Mouse (Mus musculus) lung, embryonic 16.5 days (tissue): ENCODE measurements around the gene Frs2. TPM values are rescaled to one million over a fixed set of nuclear protein-coding genes. Genes with fewer than 3 reads are reported as not detected.

Source experiments
- ATAC-seq: fragments of 200-750 bp; cut with Nextera tagmentation; 2 replicates; pipeline ENCODE4 v1.8.0; 2017; ENCODE audit warnings: low read depth, mild to moderate bottlenecking, moderate library complexity
- H3K27ac ChIP-seq: fragments of 300-500 bp; sonication (generic); 2 replicates; pipeline ENCODE4 v1.5.1; 2014; ENCODE audit warnings: mild to moderate bottlenecking, control low read depth, low read length
- H3K27me3 ChIP-seq: fragments of 300-500 bp; sonication (generic); 2 replicates; pipeline ENCODE4 v1.6.1; 2014; ENCODE audit warnings: low read depth, low read length, mixed read lengths; ENCODE audit not compliant: control insufficient read depth, insufficient read depth
- H3K36me3 ChIP-seq: fragments of 300-500 bp; sonication (generic); 2 replicates; pipeline ENCODE4 v1.6.1; 2014; ENCODE audit warnings: low read length; ENCODE audit not compliant: control insufficient read depth, insufficient read depth
- H3K4me1 ChIP-seq: fragments of 300-500 bp; sonication (generic); replicated peaks from 2 replicates; pipeline ENCODE4 v1.6.1; 2014; ENCODE audit warnings: low read length, mixed read lengths; ENCODE audit not compliant: control insufficient read depth, insufficient read depth
- H3K4me2 ChIP-seq: fragments of 300-500 bp; sonication (generic); 2 replicates; pipeline ENCODE4 v1.6.1; 2014; ENCODE audit warnings: low read depth, low read length, control low read depth
- H3K4me3 ChIP-seq: fragments of 300-500 bp; sonication (generic); 2 replicates; pipeline ENCODE4 v1.5.1; 2014; ENCODE audit warnings: mild to moderate bottlenecking, low read length, control low read depth
- H3K9ac ChIP-seq: fragments of 300-500 bp; sonication (generic); 2 replicates; pipeline ENCODE4 v1.6.1; 2014; ENCODE audit warnings: low read length, control low read depth
- H3K9me3 ChIP-seq: fragments of 300-500 bp; sonication (generic); 2 replicates; pipeline ENCODE4 v1.6.1; 2016; ENCODE audit warnings: low read length; ENCODE audit not compliant: control insufficient read depth
- WGBS: fragments of 180-500 bp; shearing (Covaris S2); extraction: QIAGEN DNeasy Blood & Tissue Kit; methylation state at CpG from one replicate; pipeline ENCODE4 v1.1.7; 2014; 5-methylcytosine and 5-hydroxymethylcytosine counted together
- polyA plus RNA-seq: library from polyadenylated mRNA; unstranded; fragments of >200 nt; fragmentation: Nextera tagmentation; extraction: Ambion mirVana; gene quantifications from 2 replicates; pipeline ENCODE4 v1.2.1, GENCODE M21; 2015

Frs2 gene
- polyA plus RNA-seq, 1 experiment from 2014 or later: 20.8 TPM

GRCm38 (mm10) chr10:117021020-117021754 is 127.1 kb downstream of the Frs2 start:
- no peaks in the 10 kb centered on the region for H3K9me3 ChIP-seq
- H3K36me3 ChIP-seq: no peaks in the 10 kb centered on the region
- no peak overlapping the region for H3K27ac ChIP-seq
- 29% methylated on average over 21 of the region's 21 CpGs for WGBS
- peaks cover 3% of the 10 kb centered on the region; the same call in 1 of the 2 replicates for H3K27me3 ChIP-seq
- no peak overlapping the region for H3K4me3 ChIP-seq
- no peak; the same call in 1 of the 2 replicates for ATAC-seq
- H3K4me1 ChIP-seq: peaks cover 6% of the 10 kb centered on the region; the same call in 1 of the 2 replicates
- H3K4me2 ChIP-seq: no peak overlapping the region
- no peak overlapping the region for H3K9ac ChIP-seq

Other genes starting within 250 kb of the Frs2 start
- gene Rab3ip, start 197.8 kb downstream of the Frs2 start, polyA plus RNA-seq: 31.6 and 33.8 TPM in 2 replicates
- not detected in 2 replicates for gene Gm10271, start 175.9 kb downstream of the Frs2 start, polyA plus RNA-seq
- gene Best3, start 162.2 kb downstream of the Frs2 start, polyA plus RNA-seq: 0.15 and 0.21 TPM in 2 replicates
- gene Lrrc10, start 103.2 kb downstream of the Frs2 start, polyA plus RNA-seq: 0.49 and 0.65 TPM in 2 replicates
- gene Cct2, start 84.7 kb downstream of the Frs2 start, polyA plus RNA-seq: 213 and 228 TPM in 2 replicates
- 53.2 and 56.5 TPM in 2 replicates for gene Yeats4, start 76.0 kb upstream of the Frs2 start, polyA plus RNA-seq
- gene 9530003J23Rik, start 90.2 kb upstream of the Frs2 start, polyA plus RNA-seq: 0.20 TPM in 1 of 2 replicates, not detected in the other
- gene Lyz2, start 133.8 kb upstream of the Frs2 start, polyA plus RNA-seq: 207 and 250 TPM in 2 replicates
- gene Lyz1, start 144.3 kb upstream of the Frs2 start, polyA plus RNA-seq: 2.5 and 5.5 TPM in 2 replicates
- gene Cpsf6, start 231.5 kb upstream of the Frs2 start, polyA plus RNA-seq: 151 and 162 TPM in 2 replicates